Mouse (Mus musculus) cerebellum, adult 2 months (tissue): Measurements from ENCODE around the gene Galnt2.

Experiments
- CTCF ChIP-seq: fragments of 200-500 bp; IDR thresholded peaks from 2 replicates; pipeline ENCODE4 v1.5.1; 2011; ENCODE audit warnings: low read depth, mild to moderate bottlenecking, control low read depth, low read length, moderate library complexity, borderline replicate concordance; ENCODE audit not compliant: insufficient read depth
- POLR2A ChIP-seq: fragments of 200-500 bp; IDR thresholded peaks from 2 replicates; pipeline ENCODE4 v1.6.1; 2011; ENCODE audit warnings: low read length, control low read depth, borderline replicate concordance; ENCODE audit not compliant: insufficient read depth

GRCm38 (mm10) chr8:124212148-124212547 lies 19.0 kb upstream of the Galnt2 start:
- TF ChIP-seq CTCF: no peak
- no peak for TF ChIP-seq POLR2A
